Mouse (Mus musculus): ENCODE results near the gene Otub1. TPM values are rescaled to one million over a fixed set of nuclear protein-coding genes. Genes with fewer than 3 reads are reported as not detected.

Gene Otub1
- polyA plus RNA-seq, 1 experiment = 112 TPM

DNA sequence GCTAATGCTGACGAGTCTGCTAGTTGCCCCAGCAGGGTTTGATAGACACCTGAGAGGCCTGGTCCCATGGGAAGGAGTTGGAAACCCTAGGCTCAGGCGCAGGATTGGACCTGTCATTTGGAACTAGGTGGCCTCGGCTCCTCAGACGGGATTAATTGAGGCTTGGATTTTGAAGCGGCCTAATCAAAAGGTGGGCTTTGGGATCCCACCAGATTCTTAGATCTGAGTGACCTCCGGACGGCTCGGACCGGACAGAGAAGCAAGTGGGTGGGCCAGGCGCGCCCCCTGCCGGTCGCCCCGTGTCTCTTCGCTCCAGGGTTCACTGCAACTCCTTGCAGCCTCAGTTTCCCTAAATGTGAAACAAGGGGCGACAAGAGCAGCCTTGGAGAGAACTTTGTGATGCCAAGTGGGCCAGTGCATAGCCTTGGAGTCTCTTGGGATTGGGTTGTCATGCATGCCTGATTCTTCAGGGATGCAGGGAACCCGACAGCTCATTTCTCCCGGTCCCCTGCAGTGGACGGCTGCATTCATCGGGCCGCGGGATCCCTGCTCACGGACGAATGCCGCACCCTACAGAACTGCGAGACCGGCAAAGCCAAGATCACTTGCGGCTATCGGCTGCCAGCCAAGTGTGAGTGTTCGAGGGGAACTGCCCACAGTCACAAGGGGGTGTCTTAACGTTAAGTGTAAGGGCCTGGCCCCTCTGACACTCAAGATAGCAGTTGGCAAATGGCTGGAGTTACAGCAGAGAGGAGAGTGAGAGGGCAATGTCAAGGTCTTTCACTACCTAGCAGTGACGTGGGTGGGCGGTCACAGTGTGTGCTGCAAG lies 10.0 kb downstream of the Otub1 start:
- Histone ChIP-seq H3K79me2 (ENCODE audit: control insufficient read depth, insufficient read depth) (no peaks in the 10 kb centered on the region), H3K4me3 (no peak overlapping the region), H3K36me3 (ENCODE audit: control insufficient read depth, insufficient read depth) (peaks cover 9% of the 10 kb centered on the region), H3ac (ENCODE audit: control insufficient read depth, insufficient read length) (no peak overlapping the region), H3K4me2 (ENCODE audit: low read depth) (no peak overlapping the region), H3K27me3 (ENCODE audit: control insufficient read depth, insufficient read depth, insufficient read length) (no peaks in the 10 kb centered on the region)
- no peak for TF ChIP-seq USF1 (IDR thresholded peaks at IDR 0.05; ENCODE audit: low read depth)
- TF ChIP-seq POLR2AphosphoS2 (IDR thresholded peaks at IDR 0.05; ENCODE audit: insufficient read length, low read depth) = peak; percentile 37
- TF ChIP-seq POLR2A (IDR thresholded peaks at IDR 0.05; ENCODE audit: insufficient read length, low read depth) = peak; percentile 29
- TF ChIP-seq REST (IDR thresholded peaks at IDR 0.05; ENCODE audit: insufficient read depth, insufficient read length) = no peak
- TF ChIP-seq E2F4 (IDR thresholded peaks at IDR 0.05; ENCODE audit: insufficient read depth) = no peak
- TF ChIP-seq MYOD1 (IDR thresholded peaks at IDR 0.05; ENCODE audit: control insufficient read depth in 1 of 3, insufficient read length in 2 of 3, low read depth in 2 of 3) = no peak
- TF ChIP-seq MAX (IDR thresholded peaks at IDR 0.05; ENCODE audit: low read depth) = no peak
- no peak for TF ChIP-seq MYOG (IDR thresholded peaks at IDR 0.05; ENCODE audit: control insufficient read depth in 1 of 3, insufficient read depth in 1 of 3, insufficient read length in 2 of 3, low read depth in 2 of 3)
- no peak for TF ChIP-seq TCF3 (IDR thresholded peaks at IDR 0.05; ENCODE audit: insufficient read length, low read depth)
- no peak for TF ChIP-seq TCF12 (IDR thresholded peaks at IDR 0.05; ENCODE audit: insufficient read depth, poor library complexity, severe bottlenecking)
- no peak for TF ChIP-seq CEBPB (IDR thresholded peaks at IDR 0.05; ENCODE audit: insufficient read depth, poor library complexity, severe bottlenecking)

DNA sequence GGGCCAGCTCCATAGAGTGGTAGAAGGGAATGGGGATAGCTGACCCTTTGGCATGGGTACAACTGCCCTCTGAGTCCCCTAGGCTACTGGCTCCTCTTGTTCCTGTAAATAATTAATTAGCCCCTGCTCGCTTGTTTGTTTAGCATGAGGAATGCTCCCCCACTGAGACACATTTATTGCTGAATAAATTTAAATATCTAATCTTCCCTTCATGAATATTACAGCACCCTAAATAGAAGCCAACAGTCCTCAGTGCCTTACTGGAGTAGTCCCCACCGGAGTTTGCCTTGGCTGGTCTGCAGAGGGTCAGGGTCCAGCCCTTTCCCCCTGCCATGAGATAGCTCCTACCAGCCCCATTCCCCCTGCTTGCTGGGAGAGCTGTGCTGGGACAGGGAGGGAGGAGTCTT lies 13.6 kb downstream of the Otub1 start:
- Histone ChIP-seq H3K27me3 (ENCODE audit: control insufficient read depth, insufficient read depth, insufficient read length) (no peaks in the 10 kb centered on the region), H3K79me2 (ENCODE audit: control insufficient read depth, insufficient read depth) (no peaks in the 10 kb centered on the region), H3K36me3 (ENCODE audit: control insufficient read depth, insufficient read depth) (no peaks in the 10 kb centered on the region), H3K4me2 (ENCODE audit: low read depth) (no peak overlapping the region), H3ac (ENCODE audit: control insufficient read depth, insufficient read length) (no peak overlapping the region), H3K4me3 (no peak overlapping the region)
- TF ChIP-seq MAX (IDR thresholded peaks at IDR 0.05; ENCODE audit: low read depth) = no peak
- no peak for TF ChIP-seq CEBPB (IDR thresholded peaks at IDR 0.05; ENCODE audit: insufficient read depth, poor library complexity, severe bottlenecking)
- no peak for TF ChIP-seq REST (IDR thresholded peaks at IDR 0.05; ENCODE audit: insufficient read depth, insufficient read length)
- no peak for TF ChIP-seq MYOD1 (IDR thresholded peaks at IDR 0.05; ENCODE audit: control insufficient read depth in 1 of 3, insufficient read length in 2 of 3, low read depth in 2 of 3)
- TF ChIP-seq MYOG (IDR thresholded peaks at IDR 0.05; ENCODE audit: control insufficient read depth in 1 of 3, insufficient read depth in 1 of 3, insufficient read length in 2 of 3, low read depth in 2 of 3) = no peak
- TF ChIP-seq POLR2A (IDR thresholded peaks at IDR 0.05; ENCODE audit: insufficient read length, low read depth) = no peak
- TF ChIP-seq E2F4 (IDR thresholded peaks at IDR 0.05; ENCODE audit: insufficient read depth) = no peak
- no peak for TF ChIP-seq USF1 (IDR thresholded peaks at IDR 0.05; ENCODE audit: low read depth)
- no peak for TF ChIP-seq SRF (IDR thresholded peaks at IDR 0.05; ENCODE audit: control insufficient read depth, insufficient read length, low read depth)
- TF ChIP-seq TCF12 (IDR thresholded peaks at IDR 0.05; ENCODE audit: insufficient read depth, poor library complexity, severe bottlenecking) = no peak
- TF ChIP-seq POLR2AphosphoS2 (IDR thresholded peaks at IDR 0.05; ENCODE audit: insufficient read length, low read depth) = no peak
- no peak for TF ChIP-seq TCF3 (IDR thresholded peaks at IDR 0.05; ENCODE audit: insufficient read length, low read depth)

- Histone ChIP-seq H3K27me3 (ENCODE audit: control insufficient read depth, insufficient read depth, insufficient read length) (no peaks in the 10 kb centered on the region), H3ac (ENCODE audit: control insufficient read depth, insufficient read length) (no peak overlapping the region), H3K36me3 (ENCODE audit: control insufficient read depth, insufficient read depth) (no peaks in the 10 kb centered on the region)
These were observed 14.5 kb downstream of the Otub1 start for GRCm38 (mm10) chr19:7191639-7192038.

DNA sequence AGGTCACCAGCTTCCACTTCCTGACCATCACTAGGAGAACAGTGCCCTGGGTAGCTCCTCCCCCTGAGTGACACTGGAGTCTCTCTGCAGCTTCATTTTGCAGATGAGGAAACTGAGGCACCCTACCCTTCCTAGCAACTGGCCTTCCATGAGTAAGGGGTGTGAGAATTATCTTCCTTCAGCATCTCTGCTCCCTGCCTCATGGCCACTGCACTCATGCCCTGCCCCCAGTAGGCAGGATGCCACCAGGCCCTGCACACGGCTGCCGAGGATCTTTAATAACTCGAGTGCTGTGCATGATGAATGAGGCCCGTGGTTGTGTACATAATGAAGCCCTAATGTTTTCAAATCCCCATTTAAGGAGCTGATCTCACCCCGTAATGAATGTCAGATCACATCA lies 15.1 kb downstream of the Otub1 start:
- TF ChIP-seq SRF (IDR thresholded peaks at IDR 0.05; ENCODE audit: control insufficient read depth, insufficient read length, low read depth) = no peak
- no peak for TF ChIP-seq E2F4 (IDR thresholded peaks at IDR 0.05; ENCODE audit: insufficient read depth)
- TF ChIP-seq MAX (IDR thresholded peaks at IDR 0.05; ENCODE audit: low read depth) = no peak
- no peak for TF ChIP-seq MYOD1 (IDR thresholded peaks at IDR 0.05; ENCODE audit: control insufficient read depth in 1 of 3, insufficient read length in 2 of 3, low read depth in 2 of 3)
- TF ChIP-seq CEBPB (IDR thresholded peaks at IDR 0.05; ENCODE audit: insufficient read depth, poor library complexity, severe bottlenecking) = no peak
- Histone ChIP-seq H3K79me2 (ENCODE audit: control insufficient read depth, insufficient read depth) (no peaks in the 10 kb centered on the region), H3K4me2 (ENCODE audit: low read depth) (no peak overlapping the region), H3ac (ENCODE audit: control insufficient read depth, insufficient read length) (no peak overlapping the region), H3K4me3 (no peak overlapping the region), H3K27me3 (ENCODE audit: control insufficient read depth, insufficient read depth, insufficient read length) (no peaks in the 10 kb centered on the region), H3K36me3 (ENCODE audit: control insufficient read depth, insufficient read depth) (no peaks in the 10 kb centered on the region)

More at GRCm38 (mm10) chr19:7191639-7192038, 14.5 kb downstream of the Otub1 start:
- Histone ChIP-seq H3K79me2 (ENCODE audit: control insufficient read depth, insufficient read depth) (no peaks in the 10 kb centered on the region), H3K4me2 (ENCODE audit: low read depth) (no peak overlapping the region), H3K4me3 (no peak overlapping the region)
- TF ChIP-seq MAX (IDR thresholded peaks at IDR 0.05; ENCODE audit: low read depth) = no peak
- TF ChIP-seq TCF3 (IDR thresholded peaks at IDR 0.05; ENCODE audit: insufficient read length, low read depth) = no peak
- TF ChIP-seq E2F4 (IDR thresholded peaks at IDR 0.05; ENCODE audit: insufficient read depth) = no peak
- TF ChIP-seq USF1 (IDR thresholded peaks at IDR 0.05; ENCODE audit: low read depth) = no peak
- TF ChIP-seq POLR2AphosphoS2 (IDR thresholded peaks at IDR 0.05; ENCODE audit: insufficient read length, low read depth) = no peak

- Histone ChIP-seq H3K4me2 (ENCODE audit: low read depth) (no peak overlapping the region), H3K4me3 (no peak overlapping the region), H3K27me3 (ENCODE audit: control insufficient read depth, insufficient read depth, insufficient read length) (no peaks in the 10 kb centered on the region), H3K79me2 (ENCODE audit: control insufficient read depth, insufficient read depth) (no peaks in the 10 kb centered on the region), H3K36me3 (ENCODE audit: control insufficient read depth, insufficient read depth) (no peaks in the 10 kb centered on the region), H3ac (ENCODE audit: control insufficient read depth, insufficient read length) (no peak overlapping the region)
- TF ChIP-seq REST (IDR thresholded peaks at IDR 0.05; ENCODE audit: insufficient read depth, insufficient read length) = no peak
- TF ChIP-seq POLR2A (IDR thresholded peaks at IDR 0.05; ENCODE audit: insufficient read length, low read depth) = no peak
- no peak for TF ChIP-seq TCF12 (IDR thresholded peaks at IDR 0.05; ENCODE audit: insufficient read depth, poor library complexity, severe bottlenecking)
- no peak for TF ChIP-seq USF1 (IDR thresholded peaks at IDR 0.05; ENCODE audit: low read depth)
- no peak for TF ChIP-seq MYOD1 (IDR thresholded peaks at IDR 0.05; ENCODE audit: control insufficient read depth in 1 of 3, insufficient read length in 2 of 3, low read depth in 2 of 3)
- TF ChIP-seq MAX (IDR thresholded peaks at IDR 0.05; ENCODE audit: low read depth) = no peak
- no peak for TF ChIP-seq E2F4 (IDR thresholded peaks at IDR 0.05; ENCODE audit: insufficient read depth)
- no peak for TF ChIP-seq MYOG (IDR thresholded peaks at IDR 0.05; ENCODE audit: control insufficient read depth in 1 of 3, insufficient read depth in 1 of 3, insufficient read length in 2 of 3, low read depth in 2 of 3)
- TF ChIP-seq CEBPB (IDR thresholded peaks at IDR 0.05; ENCODE audit: insufficient read depth, poor library complexity, severe bottlenecking) = no peak
- no peak for TF ChIP-seq POLR2AphosphoS2 (IDR thresholded peaks at IDR 0.05; ENCODE audit: insufficient read length, low read depth)
- no peak for TF ChIP-seq SRF (IDR thresholded peaks at IDR 0.05; ENCODE audit: control insufficient read depth, insufficient read length, low read depth)
These were observed 17.1 kb downstream of the Otub1 start for GRCm38 (mm10) chr19:7189026-7189425.

Measured in myocyte (in vitro differentiated cells).